Mouse (Mus musculus) intestine, embryonic 16.5 days (tissue): Measurements from ENCODE around the gene Fbxl12. TPM values are rescaled to one million over a fixed set of nuclear protein-coding genes. Genes with fewer than 3 reads are reported as not detected.
"Not testable (repeated sequence)": the region's sequence is repeated elsewhere in the genome, so short reads cannot be mapped to it uniquely, and the experiment has no call there.

ENCODE experiments used
- ATAC-seq: fragments of 200-750 bp; cut with Nextera tagmentation; 2 replicates; pipeline ENCODE4 v1.8.0; 2017; ENCODE audit warnings: moderate TSS enrichment, moderate library complexity
- H3K27ac ChIP-seq: fragments of 300-500 bp; sonication (generic); 2 replicates; pipeline ENCODE4 v1.5.1; 2014; ENCODE audit warnings: mild to moderate bottlenecking, low read length
- H3K27me3 ChIP-seq: fragments of 300-500 bp; sonication (generic); replicated peaks from 2 replicates; pipeline ENCODE4 v1.6.1; 2014; ENCODE audit warnings: low read length, control low read depth, mixed read lengths; ENCODE audit not compliant: control insufficient read depth, insufficient read depth
- H3K36me3 ChIP-seq: fragments of 300-500 bp; sonication (generic); 2 replicates; pipeline ENCODE4 v1.6.1; 2014; ENCODE audit warnings: low read length, control low read depth; ENCODE audit not compliant: control insufficient read depth, insufficient read depth
- H3K4me1 ChIP-seq: fragments of 300-500 bp; sonication (generic); 2 replicates; pipeline ENCODE4 v1.6.1; 2014; ENCODE audit warnings: low read length, control low read depth, mixed read lengths; ENCODE audit not compliant: control insufficient read depth, insufficient read depth
- H3K4me2 ChIP-seq: fragments of 300-500 bp; sonication (generic); 2 replicates; pipeline ENCODE4 v1.6.1; 2014; ENCODE audit warnings: low read depth, low read length, control low read depth
- H3K4me3 ChIP-seq: fragments of 300-500 bp; sonication (generic); 2 replicates; pipeline ENCODE4 v1.5.1; 2014; ENCODE audit warnings: mild to moderate bottlenecking, low read length
- H3K9ac ChIP-seq: fragments of 300-500 bp; sonication (generic); 2 replicates; pipeline ENCODE4 v1.6.1; 2014; ENCODE audit warnings: low read depth, low read length
- H3K9me3 ChIP-seq: fragments of 300-500 bp; sonication (generic); 2 replicates; pipeline ENCODE4 v1.6.1; 2016; ENCODE audit warnings: low read length, control low read depth; ENCODE audit not compliant: control insufficient read depth
- WGBS: fragments of 180-500 bp; shearing (Covaris S2); extraction: QIAGEN DNeasy Blood & Tissue Kit; methylation state at CpG from one replicate; pipeline ENCODE4 v1.1.7; 2014; 5-methylcytosine and 5-hydroxymethylcytosine counted together
- polyA plus RNA-seq: library from polyadenylated mRNA; unstranded; fragments of >200 nt; fragmentation: Nextera tagmentation; extraction: Ambion mirVana; gene quantifications from 2 replicates; pipeline ENCODE4 v1.2.1, GENCODE M21; 2015

The Fbxl12 gene
- polyA plus RNA-seq, 1 experiment from 2014 or later = 17.3 TPM

GRCm38 (mm10) chr9:20641501-20641900 is 3.1 kb downstream of the Fbxl12 start:
- ATAC-seq = no peak
- no peak overlapping the region for H3K27ac ChIP-seq
- H3K27me3 ChIP-seq = no peaks in the 10 kb centered on the region
- peaks cover 8% of the 10 kb centered on the region for H3K4me1 ChIP-seq
- WGBS = 18% methylated on average over 6 of the region's 6 CpGs
- H3K4me3 ChIP-seq = peak overlapping the region; percentile 83
- peaks cover 9% of the 10 kb centered on the region for H3K36me3 ChIP-seq
- no peaks in the 10 kb centered on the region for H3K9me3 ChIP-seq
- H3K4me2 ChIP-seq = peak overlapping the region; percentile 95
- H3K9ac ChIP-seq = peak overlapping the region; percentile 86

DNA sequence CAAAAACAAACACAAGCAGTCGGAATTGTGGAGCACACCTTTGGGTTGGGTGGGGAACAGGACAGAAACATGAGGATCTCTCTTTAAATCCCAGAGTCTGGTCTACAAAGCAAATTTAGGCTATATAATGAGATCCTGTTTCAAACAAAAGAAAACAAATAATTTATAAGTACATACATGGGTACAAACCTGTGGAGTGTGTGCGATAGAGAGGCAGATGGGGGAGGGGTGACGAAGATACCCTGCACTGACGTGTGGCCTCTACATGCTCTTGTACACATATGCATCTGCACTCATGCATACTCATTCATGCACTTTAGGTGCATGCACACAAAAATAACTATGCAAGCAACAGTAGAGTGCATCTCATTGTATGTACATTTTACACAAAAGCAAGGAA is 5.1 kb downstream of the Fbxl12 start:
- peaks cover 6% of the 10 kb centered on the region for H3K4me1 ChIP-seq
- H3K9me3 ChIP-seq = no peaks in the 10 kb centered on the region
- H3K27ac ChIP-seq = no peak overlapping the region
- no peak overlapping the region for H3K9ac ChIP-seq
- H3K4me3 ChIP-seq = no peak overlapping the region
- WGBS = 90% methylated on average over 4 of the region's 4 CpGs
- peaks cover 9% of the 10 kb centered on the region for H3K36me3 ChIP-seq
- ATAC-seq = no peak
- H3K27me3 ChIP-seq = no peaks in the 10 kb centered on the region
- no peak overlapping the region for H3K4me2 ChIP-seq

DNA sequence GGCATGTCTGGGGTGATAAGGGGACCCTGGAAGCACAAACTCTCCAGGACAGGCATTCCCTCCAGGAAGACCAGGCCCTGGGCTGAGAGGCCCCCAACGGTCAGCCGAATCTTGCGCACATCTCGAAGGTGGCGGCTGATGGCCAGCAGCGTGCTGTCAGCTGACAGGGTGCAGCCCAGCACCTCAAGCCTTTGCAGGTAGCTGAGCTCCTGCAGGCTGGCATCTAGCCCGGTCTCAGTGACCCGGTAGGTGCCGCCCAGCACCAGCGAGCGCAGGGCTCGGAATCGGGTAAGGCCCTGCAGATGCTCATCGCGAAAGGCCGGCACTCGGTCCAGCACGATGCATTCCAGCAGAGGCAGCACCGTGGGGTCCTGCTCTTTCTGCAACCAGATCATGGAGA is 6.0 kb downstream of the Fbxl12 start:
- no peak overlapping the region for H3K4me2 ChIP-seq
- no peak overlapping the region for H3K9ac ChIP-seq
- H3K9me3 ChIP-seq = no peaks in the 10 kb centered on the region
- H3K27ac ChIP-seq = no peak overlapping the region
- H3K36me3 ChIP-seq = peaks cover 9% of the 10 kb centered on the region
- H3K27me3 ChIP-seq = no peaks in the 10 kb centered on the region
- peaks cover 6% of the 10 kb centered on the region for H3K4me1 ChIP-seq
- ATAC-seq = no peak
- 95% methylated on average over 19 of the region's 19 CpGs for WGBS
- no peak overlapping the region for H3K4me3 ChIP-seq

- WGBS = 81% methylated on average over 2 of the region's 2 CpGs
- Histone ChIP-seq H3K9me3 (no peaks in the 10 kb centered on the region), H3K36me3 (peaks cover 9% of the 10 kb centered on the region), H3K4me3 (no peak overlapping the region), H3K4me1 (peaks cover 6% of the 10 kb centered on the region), H3K9ac (no peak overlapping the region), H3K27ac (no peak overlapping the region), H3K4me2 (no peak overlapping the region), H3K27me3 (no peaks in the 10 kb centered on the region)
- no peak for ATAC-seq
Observed at GRCm38 (mm10) chr9:20636790-20637189, 7.8 kb downstream of the Fbxl12 start.

DNA sequence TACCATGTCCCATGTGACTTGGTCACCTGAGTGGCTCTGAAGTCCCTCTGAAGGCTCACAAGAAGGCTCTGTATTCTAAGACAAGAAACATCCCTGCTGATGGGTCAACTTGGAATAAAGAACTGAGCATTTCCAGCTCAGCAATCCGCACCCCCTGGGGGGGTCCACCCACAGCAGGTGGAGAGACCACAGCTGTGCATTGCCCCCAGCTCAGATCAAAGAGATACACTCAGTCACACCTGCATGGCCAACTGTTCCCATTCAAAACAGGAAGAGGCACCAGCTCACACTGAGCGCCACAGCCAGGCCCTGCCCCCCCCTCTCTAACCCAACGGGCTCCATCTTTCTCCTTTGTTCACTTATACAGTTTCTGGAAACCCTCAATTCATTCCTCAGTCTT is 8.3 kb downstream of the Fbxl12 start:
- H3K9me3 ChIP-seq = no peaks in the 10 kb centered on the region
- no peaks in the 10 kb centered on the region for H3K27me3 ChIP-seq
- no peak for ATAC-seq

GRCm38 (mm10) chr9:20635676-20636075 is 8.9 kb downstream of the Fbxl12 start:
- not testable (repeated sequence) for H3K27ac ChIP-seq, ATAC-seq, H3K4me1 ChIP-seq, H3K9me3 ChIP-seq, H3K27me3 ChIP-seq, H3K4me2 ChIP-seq, H3K4me3 ChIP-seq, H3K36me3 ChIP-seq, H3K9ac ChIP-seq
- WGBS = 95% methylated on average over 8 of the region's 8 CpGs

More for the DNA sequence above, 8.3 kb downstream of the Fbxl12 start:
- H3K4me3 ChIP-seq = no peak overlapping the region
- H3K27ac ChIP-seq = no peak overlapping the region
- 85% methylated on average over 3 of the region's 3 CpGs for WGBS
- H3K4me1 ChIP-seq = peaks cover 1% of the 10 kb centered on the region
- H3K9ac ChIP-seq = no peak overlapping the region
- H3K4me2 ChIP-seq = no peak overlapping the region
- H3K36me3 ChIP-seq = peaks cover 9% of the 10 kb centered on the region

- Histone ChIP-seq H3K4me3 (no peak overlapping the region), H3K27ac (no peak overlapping the region), H3K9me3 (no peaks in the 10 kb centered on the region), H3K36me3 (no peaks in the 10 kb centered on the region; the same call in 1 of the 2 replicates), H3K4me2 (no peak overlapping the region), H3K9ac (no peak overlapping the region), H3K4me1 (no peaks in the 10 kb centered on the region), H3K27me3 (no peaks in the 10 kb centered on the region)
- no peak for ATAC-seq
- WGBS = 90% methylated on average over 2 of the region's 2 CpGs
Observed at GRCm38 (mm10) chr9:20631332-20631731, 13.2 kb downstream of the Fbxl12 start.

DNA sequence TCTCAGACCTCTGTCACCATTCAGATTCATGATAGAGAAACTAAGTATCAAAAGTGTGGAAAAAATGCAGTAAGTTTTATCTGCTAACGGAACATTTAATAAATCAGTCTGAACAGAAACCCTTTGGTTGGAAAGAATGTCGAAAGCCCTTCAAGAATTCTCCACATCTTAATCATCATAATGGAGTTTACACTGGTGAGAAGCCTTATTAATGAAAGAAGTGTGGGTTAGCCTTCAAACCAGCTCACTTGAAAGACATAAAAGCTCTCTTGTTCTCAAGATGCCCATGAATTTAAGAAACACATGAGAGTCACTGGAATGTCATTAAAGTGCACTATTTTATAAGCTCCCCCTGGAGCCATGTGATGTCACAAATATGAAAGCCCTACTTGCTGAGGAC is 27.9 kb downstream of the Fbxl12 start:
- Histone ChIP-seq H3K4me2 (no peak overlapping the region), H3K9me3 (no peaks in the 10 kb centered on the region), H3K27me3 (no peaks in the 10 kb centered on the region), H3K27ac (no peak overlapping the region), H3K4me3 (no peak overlapping the region), H3K36me3 (no peaks in the 10 kb centered on the region), H3K4me1 (no peaks in the 10 kb centered on the region), H3K9ac (no peak overlapping the region)
- no peak for ATAC-seq
- 90% methylated on average over 2 of the region's 2 CpGs for WGBS

DNA sequence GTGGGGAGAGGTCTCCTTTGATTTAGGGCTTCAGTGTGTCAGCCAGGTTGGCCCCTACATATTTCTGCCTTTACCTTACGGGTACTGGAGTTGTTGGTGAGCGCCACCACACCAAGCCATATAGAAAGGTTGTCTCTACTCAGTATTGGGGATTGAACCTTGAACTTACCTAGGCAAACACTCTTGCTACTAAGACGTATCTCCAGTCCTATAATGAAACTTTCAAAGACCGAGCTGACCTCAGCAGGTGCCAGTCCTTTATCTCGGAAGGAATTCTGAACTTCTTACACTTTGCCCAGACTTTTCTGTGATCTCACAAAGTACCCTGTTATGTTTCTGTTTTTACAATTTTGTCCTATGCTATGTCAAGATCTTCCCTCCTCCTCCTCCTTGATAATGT is 32.6 kb downstream of the Fbxl12 start:
- 69% methylated on average over 5 of the region's 5 CpGs for WGBS
- peak; percentile 73 for ATAC-seq

GRCm38 (mm10) chr9:20609831-20610464 is 34.6 kb downstream of the Fbxl12 start:
- Histone ChIP-seq H3K4me3 (no peak overlapping the region), H3K27ac (no peak overlapping the region), H3K4me1 (no peaks in the 10 kb centered on the region), H3K4me2 (no peak overlapping the region), H3K36me3 (peaks cover 4% of the 10 kb centered on the region; the same call in 1 of the 2 replicates), H3K27me3 (no peaks in the 10 kb centered on the region), H3K9me3 (peaks cover 7% of the 10 kb centered on the region; the same call in 1 of the 2 replicates), H3K9ac (no peak overlapping the region)
- no peak for ATAC-seq
- WGBS = 83% methylated on average over 5 of the region's 5 CpGs

More for the DNA sequence above, 32.6 kb downstream of the Fbxl12 start:
- Histone ChIP-seq H3K4me2 (no peak overlapping the region), H3K9ac (no peak overlapping the region), H3K36me3 (peaks cover 4% of the 10 kb centered on the region; the same call in 1 of the 2 replicates), H3K4me3 (no peak overlapping the region), H3K4me1 (no peaks in the 10 kb centered on the region), H3K9me3 (peaks cover 7% of the 10 kb centered on the region; the same call in 1 of the 2 replicates), H3K27ac (no peak overlapping the region), H3K27me3 (no peaks in the 10 kb centered on the region)
